Mouse (Mus musculus) subcutaneous adipose tissue, adult 2 months (tissue): ENCODE measurements around the gene Slc4a8. TPM values are rescaled to one million over a fixed set of nuclear protein-coding genes. Genes with fewer than 3 reads are reported as not detected.

Experiments
- polyA plus RNA-seq: library from polyadenylated mRNA; depleted of rRNA; stranded (reverse); fragments of >200 nt; gene quantifications from 2 replicates; pipeline ENCODE4 v1.2.3, GENCODE M21; 2012; ENCODE audit warnings: low replicate concordance; rRNA removed

Gene Slc4a8
- 1.8 and 4.7 TPM in 2 replicates for polyA plus RNA-seq

DNA sequence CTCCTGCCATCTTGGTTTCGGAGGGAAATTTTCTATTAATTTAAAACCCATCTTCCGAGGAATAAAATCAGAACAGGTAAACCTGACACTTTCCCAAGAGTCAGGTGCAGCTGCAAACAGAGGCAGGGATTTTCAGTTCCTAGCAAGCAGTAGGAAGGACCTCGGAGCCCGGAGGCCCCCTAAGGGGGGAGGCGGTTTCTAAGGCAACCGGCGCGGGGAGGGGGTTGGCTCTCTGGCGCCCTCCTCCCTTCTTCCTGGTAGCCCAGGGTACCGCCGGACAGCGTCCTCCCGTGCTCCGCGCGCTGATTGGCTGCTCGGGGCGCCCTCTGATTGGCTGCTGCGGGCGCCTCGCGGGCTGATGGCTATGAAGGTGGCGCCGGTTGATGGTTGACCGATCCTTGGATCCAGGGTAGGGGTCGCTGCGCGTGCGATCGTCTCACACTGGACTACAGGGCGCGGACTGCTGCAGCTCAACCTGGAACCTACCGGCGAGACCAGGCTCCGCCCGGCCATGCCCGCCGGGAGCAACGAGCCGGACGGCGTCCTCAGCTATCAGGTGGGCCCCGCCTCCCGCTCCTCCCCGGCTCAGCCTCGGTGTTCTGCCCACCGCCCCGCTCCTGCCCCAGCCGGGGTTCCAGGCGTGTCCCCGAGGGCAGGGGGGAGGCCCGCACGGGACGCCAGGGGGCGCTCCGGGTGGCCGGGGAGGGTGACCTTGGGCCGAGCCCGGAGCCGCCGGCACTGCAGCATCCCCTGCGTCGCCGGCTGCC is at the start of gene Slc4a8:
TSS of gene Slc4a8 (plus strand) at position 329 of the 767 bp plus-strand sequence.

DNA sequence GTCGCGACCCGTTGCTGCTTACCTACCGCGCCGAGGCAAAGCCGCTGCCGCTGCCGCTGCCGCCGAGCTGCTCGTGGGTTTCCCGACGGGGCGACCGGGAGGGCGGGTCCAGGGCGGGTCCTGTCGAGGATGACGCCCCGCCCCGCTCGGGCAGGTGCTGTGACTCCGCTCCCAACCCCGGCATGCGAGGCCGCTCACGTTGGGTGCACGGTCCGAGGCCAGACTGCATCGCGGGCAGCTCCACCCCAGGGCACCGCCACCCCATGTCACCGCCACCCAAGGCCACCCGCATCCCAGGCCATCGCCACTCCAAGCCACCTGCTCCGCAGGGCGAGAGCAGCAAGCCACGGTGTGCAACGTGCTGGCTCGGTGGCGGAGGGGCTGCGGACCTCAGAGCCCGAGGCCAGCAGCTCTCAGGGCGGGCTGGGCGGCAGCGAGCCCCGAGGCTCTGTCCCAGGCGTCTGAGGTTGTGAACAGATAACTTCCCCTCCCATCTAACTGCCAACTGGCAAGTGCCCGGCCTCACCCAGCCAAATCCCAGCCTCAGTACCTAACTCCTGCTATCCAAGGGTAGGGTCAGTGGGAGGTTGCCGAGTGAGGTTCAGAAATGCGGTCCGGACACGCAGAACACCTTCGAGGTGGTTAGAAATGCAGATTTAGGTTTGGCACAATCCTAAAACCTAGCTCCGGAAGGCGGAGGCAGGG is 32.1 kb upstream of the Slc4a8 start, which contains the start of gene Galnt6:
TSS of gene Galnt6 (minus strand) at position 96 of the 705 bp plus-strand sequence.

DNA sequence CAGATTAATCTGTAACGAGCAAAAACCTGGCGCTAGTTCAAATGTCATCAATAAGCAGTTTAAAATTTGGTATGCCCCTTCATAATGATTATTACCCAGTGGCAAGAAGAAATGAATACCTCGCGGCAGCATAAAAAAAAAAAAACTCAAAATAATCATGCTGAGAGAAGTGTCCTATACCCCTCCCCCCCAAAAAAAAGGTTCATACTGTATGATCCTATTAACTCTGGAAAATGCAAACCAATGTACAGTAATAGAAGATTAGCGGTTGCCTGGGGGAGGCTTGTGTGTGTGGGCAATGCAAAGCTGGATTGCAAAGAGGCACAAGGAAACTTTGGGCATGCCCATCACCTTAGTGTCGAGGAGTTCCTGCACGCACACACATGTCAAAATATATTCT is 108.0 kb downstream of the Slc4a8 start, which contains the start of gene Scn8a:
TSS of gene Scn8a (plus strand) at position 301 of the 400 bp plus-strand sequence.

Other genes starting within 250 kb of the Slc4a8 start
- gene Tfcp2, start 209.7 kb upstream of the Slc4a8 start, polyA plus RNA-seq: 9.0 and 18.5 TPM in 2 replicates
- 25.9 and 36.4 TPM in 2 replicates for gene Pou6f1, start 161.8 kb upstream of the Slc4a8 start, polyA plus RNA-seq
- 511 and 671 TPM in 2 replicates for gene Dazap2, start 146.4 kb upstream of the Slc4a8 start, polyA plus RNA-seq
- gene Smagp, start 124.8 kb upstream of the Slc4a8 start, polyA plus RNA-seq: 43.6 and 51.9 TPM in 2 replicates
- gene Bin2, start 92.2 kb upstream of the Slc4a8 start, polyA plus RNA-seq: 2.9 and 6.6 TPM in 2 replicates
- gene Cela1, start 73.8 kb upstream of the Slc4a8 start, polyA plus RNA-seq: 21.9 and 86.1 TPM in 2 replicates
- gene Galnt6, start 32.4 kb upstream of the Slc4a8 start, polyA plus RNA-seq: 0.52 and 1.5 TPM in 2 replicates
- gene Scn8a, start 108.1 kb downstream of the Slc4a8 start, polyA plus RNA-seq: 0.32 and 0.80 TPM in 2 replicates